Mouse (Mus musculus): ENCODE data around the gene Alkbh4.

GRCm38 (mm10) chr5:136091927-136092326 lies 44.0 kb upstream of the Alkbh4 start:
- TF ChIP-seq CTCF (IDR thresholded peaks at IDR 0.05; ENCODE audit: borderline replicate concordance, insufficient read depth, low read length) (no peak), POLR2A (IDR thresholded peaks at IDR 0.05; ENCODE audit: low read depth, low read length) (no peak)

Measured in embryonic fibroblast, embryonic 13.5 days (primary cell).